Mouse (Mus musculus) C2C12 (cell line): ENCODE measurements around the gene Nkx2-3. TPM values are rescaled to one million over a fixed set of nuclear protein-coding genes. Genes with fewer than 3 reads are reported as not detected.
A peak's percentile ranks its signal among the peaks of the same experiment; 100 is the strongest.

Experiments
- H3K27me3 ChIP-seq: one replicate; pipeline ENCODE4 v1.6.1; 2011; ENCODE audit not compliant: control insufficient read depth, insufficient read depth, insufficient read length
- H3K36me3 ChIP-seq: one replicate; pipeline ENCODE4 v1.6.1; 2011; ENCODE audit not compliant: control insufficient read depth, insufficient read depth
- H3K4me3 ChIP-seq: one replicate; pipeline ENCODE4 v1.5.1; 2011; ENCODE audit warnings: mild to moderate bottlenecking, control low read depth; ENCODE audit not compliant: poor library complexity, insufficient read depth, severe bottlenecking
- H3K79me2 ChIP-seq: one replicate; pipeline ENCODE4 v1.6.1; 2011; ENCODE audit not compliant: control insufficient read depth, insufficient read depth
- H3K79me3 ChIP-seq: one replicate; pipeline ENCODE4 v1.6.1; 2011; ENCODE audit warnings: low read depth, control low read depth
- H3ac ChIP-seq: one replicate; pipeline ENCODE3; 2011; ENCODE audit warnings: low read depth; ENCODE audit not compliant: control insufficient read depth, insufficient read length
- CEBPB ChIP-seq: IDR thresholded peaks from one replicate; pipeline ENCODE4 v1.6.1; 2011; ENCODE audit warnings: low read depth, mild to moderate bottlenecking, control low read depth, moderate library complexity
- CTCF ChIP-seq: IDR thresholded peaks from one replicate; pipeline ENCODE4 v1.5.1; 2011; ENCODE audit not compliant: control insufficient read depth, insufficient read depth, insufficient read length
- FOSL1 ChIP-seq: IDR thresholded peaks from one replicate; pipeline ENCODE4 v1.8.0; 2011; ENCODE audit warnings: mild to moderate bottlenecking, low read length; ENCODE audit not compliant: poor library complexity, insufficient read depth, severe bottlenecking
- MAX ChIP-seq: IDR thresholded peaks from one replicate; pipeline ENCODE4 v1.6.1; 2011; ENCODE audit warnings: mild to moderate bottlenecking, control low read depth
- MYOD1 ChIP-seq: IDR thresholded peaks from one replicate; pipeline ENCODE4 v1.6.1; 2011; ENCODE audit warnings: low read depth; ENCODE audit not compliant: control insufficient read depth, insufficient read length
- MYOG ChIP-seq: IDR thresholded peaks from one replicate; pipeline ENCODE4 v1.6.1; 2011; ENCODE audit not compliant: control insufficient read depth, insufficient read length; ENCODE audit errors: extremely low read depth
- USF1 ChIP-seq: IDR thresholded peaks from one replicate; pipeline ENCODE4 v1.6.1; 2011; ENCODE audit warnings: low read depth, mild to moderate bottlenecking, control low read depth, moderate library complexity
- polyA plus RNA-seq: library from polyadenylated mRNA; unstranded; fragments of >200 nt; fragmentation: generic; extraction: Trizol; gene quantifications from one replicate; pipeline ENCODE4 v1.2.1, GENCODE M21; 2012; ENCODE audit warnings: missing spikeins

Gene Nkx2-3
- polyA plus RNA-seq, 1 experiment, result 0.02 TPM

- Histone ChIP-seq H3ac (no peak overlapping the region), H3K27me3 (peaks cover 58% of the 10 kb centered on the region), H3K4me3 (no peak overlapping the region), H3K79me2 (no peaks in the 10 kb centered on the region), H3K79me3 (no peaks in the 10 kb centered on the region), H3K36me3 (no peaks in the 10 kb centered on the region)
- no peak for TF ChIP-seq MYOD1
- TF ChIP-seq MYOG, result no peak
- TF ChIP-seq USF1, result no peak
- no peak for TF ChIP-seq CEBPB
- TF ChIP-seq FOSL1, result no peak
- no peak for TF ChIP-seq CTCF
- TF ChIP-seq MAX, result no peak
Measured at GRCm38 (mm10) chr19:43619916-43620479, 7.9 kb downstream of the Nkx2-3 start.

- Histone ChIP-seq H3K4me3 (no peak overlapping the region), H3K27me3 (peaks cover 27% of the 10 kb centered on the region), H3K36me3 (no peaks in the 10 kb centered on the region), H3ac (no peak overlapping the region), H3K79me2 (no peaks in the 10 kb centered on the region), H3K79me3 (no peaks in the 10 kb centered on the region)
- TF ChIP-seq FOSL1, result no peak
- no peak for TF ChIP-seq MAX
- TF ChIP-seq CEBPB, result no peak
- TF ChIP-seq MYOG, result no peak
- peak; percentile 56 for TF ChIP-seq MYOD1
- TF ChIP-seq CTCF, result peak; percentile 97
Measured at GRCm38 (mm10) chr19:43623913-43624312, 11.8 kb downstream of the Nkx2-3 start.

GRCm38 (mm10) chr19:43626160-43626559 is 14.0 kb downstream of the Nkx2-3 start:
- Histone ChIP-seq H3ac (no peak overlapping the region), H3K27me3 (peaks cover 18% of the 10 kb centered on the region), H3K36me3 (no peaks in the 10 kb centered on the region), H3K4me3 (no peak overlapping the region), H3K79me2 (no peaks in the 10 kb centered on the region), H3K79me3 (no peaks in the 10 kb centered on the region)
- TF ChIP-seq MYOG (no peak), CTCF (no peak), FOSL1 (no peak), CEBPB (no peak), MAX (no peak), MYOD1 (peak; percentile 93), USF1 (peak; percentile 79)

GRCm38 (mm10) chr19:43627345-43627744 is 15.2 kb downstream of the Nkx2-3 start:
- Histone ChIP-seq H3K36me3 (no peaks in the 10 kb centered on the region), H3K79me2 (no peaks in the 10 kb centered on the region), H3K27me3 (peaks cover 6% of the 10 kb centered on the region), H3ac (no peak overlapping the region), H3K79me3 (no peaks in the 10 kb centered on the region), H3K4me3 (no peak overlapping the region)
- TF ChIP-seq CEBPB, result no peak
- no peak for TF ChIP-seq FOSL1
- no peak for TF ChIP-seq MYOG
- no peak for TF ChIP-seq CTCF
- TF ChIP-seq MYOD1, result no peak
- TF ChIP-seq MAX, result no peak
- no peak for TF ChIP-seq USF1

GRCm38 (mm10) chr19:43629088-43629487 is 17.0 kb downstream of the Nkx2-3 start:
- TF ChIP-seq CEBPB (no peak), MYOG (no peak), USF1 (no peak), FOSL1 (no peak), CTCF (no peak), MAX (no peak), MYOD1 (no peak)
- Histone ChIP-seq H3K27me3 (no peaks in the 10 kb centered on the region), H3ac (no peak overlapping the region), H3K4me3 (no peak overlapping the region), H3K79me2 (no peaks in the 10 kb centered on the region), H3K36me3 (no peaks in the 10 kb centered on the region), H3K79me3 (no peaks in the 10 kb centered on the region)
